Comparison of ENCODE assay signal across 9 mouse cellular contexts in the genomic region with DNA sequence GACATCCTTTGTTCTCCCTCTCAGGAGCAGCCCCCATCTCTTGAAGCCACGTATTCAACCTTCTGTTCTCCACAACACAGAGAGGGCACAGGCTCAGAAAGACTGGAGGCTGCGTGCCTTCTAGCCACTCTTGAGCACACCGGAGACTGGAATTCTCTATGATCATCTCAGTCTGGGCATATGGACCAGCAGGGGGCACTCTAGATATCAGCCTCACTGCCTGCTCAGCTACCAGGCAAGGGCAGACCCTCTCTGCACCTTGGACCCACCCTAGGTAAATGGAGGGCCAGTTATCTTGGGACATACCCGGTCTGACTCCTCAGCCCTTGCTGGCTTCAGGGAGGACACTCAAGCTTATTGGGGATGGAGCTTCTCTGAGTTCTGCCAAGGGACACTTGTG. TPM values are rescaled to one million over a fixed set of nuclear protein-coding genes. Genes with fewer than 3 reads are reported as not detected.
DNase-seq lines count a peak whose midpoint lies in the region; TF ChIP-seq lines count a peak whose summit lies in the region.
"Had no signal": no experiment of that assay in that cellular context is flagged by ENCODE, and none has a peak within 500 bp of the region (broad histone marks: within the 10 kb centered on the region; RNA-seq: fewer than 3 reads in every experiment).

No protein-coding gene starts in this region.

- TF ChIP-seq CTCF in gastrocnemius, adult 2 months (IDR thresholded peaks at IDR 0.05) = peak; percentile 58
- peak; percentile 42; the same call in 1 of the 2 replicates for TF ChIP-seq CTCF in small intestine, adult 2 months (IDR thresholded peaks at IDR 0.05; ENCODE audit: extremely low read depth, insufficient read length, insufficient replicate concordance, low read depth, low read length)

- 63% methylated on average over 4 of the region's 4 CpGs for WGBS in small intestine, adult 2 months

- intact Hi-C loops in gastrocnemius, adult 2 months (cut with DNase I) = loop anchor here (5.0 kb wide), 1 partner anchor 205 kb away; no protein-coding TSS in a partner anchor
- intact Hi-C loops in gastrocnemius, postnatal 36 days (cut with DNase I) = loop anchor here (5.0 kb wide), 1 partner anchor 205 kb away; no protein-coding TSS in a partner anchor

- H3K4me3 ChIP-seq in gastrocnemius, adult 2 months = no peak overlapping the region
- H3K4me3 ChIP-seq in small intestine, adult 2 months (ENCODE audit: low read depth, low read length) = no peak overlapping the region
- H3K4me3 ChIP-seq: heart, embryonic 13.5 days had no signal

- no peak overlapping the region for H3K27ac ChIP-seq in gastrocnemius, adult 2 months
- H3K27ac ChIP-seq in small intestine, adult 2 months (ENCODE audit: insufficient read depth, low read depth, low read length) = no peak overlapping the region
- H3K27ac ChIP-seq: heart, embryonic 13.5 days had no signal

- no peak for DNase-seq in gastrocnemius, adult 2 months
- DNase-seq in gastrocnemius, postnatal 36 days = no peak
- peak; percentile 18 to 26 for DNase-seq in right cerebral cortex, adult 2 months (ENCODE audit: low spot score in 2 of 2)
- DNase-seq in right cerebral cortex, adult 18-20 months = no peak
- peak; percentile 30 to 60 for DNase-seq in cerebellum, postnatal 25 days
- DNase-seq in layer of hippocampus, postnatal 10 days (ENCODE audit: low spot score in 2 of 2) = peak; percentile 41 to 55
- DNase-seq in spleen, postnatal 10 days (ENCODE audit: low spot score in 2 of 2) = no peak

- H3K4me1 ChIP-seq in small intestine, adult 2 months (ENCODE audit: control insufficient read depth, insufficient read depth, insufficient read length, low read length) = peaks cover 4% of the 10 kb centered on the region; the same call in 1 of the 2 replicates
- H3K4me1 ChIP-seq: heart, embryonic 13.5 days had no signal

- no peaks in the 10 kb centered on the region for H3K36me3 ChIP-seq in small intestine, adult 2 months (ENCODE audit: control insufficient read depth, insufficient read depth, low read length)

- H3K27me3 ChIP-seq in small intestine, adult 2 months (ENCODE audit: control insufficient read depth, insufficient read depth, low read length) = no peaks in the 10 kb centered on the region
- H3K27me3 ChIP-seq: heart, embryonic 13.5 days had no signal

- no peak for TF ChIP-seq POLR2A in small intestine, adult 2 months (IDR thresholded peaks at IDR 0.05; ENCODE audit: low read depth, low read length)

RNA-seq across cellular contexts. Expression of a gene that starts 58.4 kb away (rescaled TPM):
- 1 to 10 TPM; 5.2 to 7.6 TPM for total RNA-seq in gastrocnemius, adult 2 months (2021)
- 1 to 10 TPM; 4.0 to 6.1 TPM for total RNA-seq in gastrocnemius, postnatal 36 days (2021)
- 10 to 100 TPM; 16.2 to 21.5 TPM for total RNA-seq in layer of hippocampus, postnatal 10 days (2021)
- 2.6 and 7.0 TPM in 2 replicates for polyA plus RNA-seq in small intestine, adult 2 months (2012; rRNA removed)

Comparison
In these comparisons a context has a peak if more than half of its experiments do, and no peak if none do; other contexts are left out.
1. DNase-seq: peak in right cerebral cortex, adult 2 months (2 of 2), cerebellum, postnatal 25 days (2 of 2) and layer of hippocampus, postnatal 10 days (2 of 2); none in gastrocnemius, adult 2 months (single experiment), gastrocnemius, postnatal 36 days (0 of 2), right cerebral cortex, adult 18-20 months (single experiment) and spleen, postnatal 10 days (0 of 2).